Mouse (Mus musculus) kidney, postnatal 25 days (tissue): ENCODE measurements around the gene Tekt1.
"Not testable (repeated sequence)": the region's sequence is repeated elsewhere in the genome, so short reads cannot be mapped to it uniquely, and the experiment has no call there.

ENCODE experiments used
- DNase-seq, 2 experiments: peaks; one replicate each; pipeline ENCODE4 v3.0.0; 2021; ENCODE audit warnings: mixed read lengths in 2 of 2

Tekt1 gene

DNA sequence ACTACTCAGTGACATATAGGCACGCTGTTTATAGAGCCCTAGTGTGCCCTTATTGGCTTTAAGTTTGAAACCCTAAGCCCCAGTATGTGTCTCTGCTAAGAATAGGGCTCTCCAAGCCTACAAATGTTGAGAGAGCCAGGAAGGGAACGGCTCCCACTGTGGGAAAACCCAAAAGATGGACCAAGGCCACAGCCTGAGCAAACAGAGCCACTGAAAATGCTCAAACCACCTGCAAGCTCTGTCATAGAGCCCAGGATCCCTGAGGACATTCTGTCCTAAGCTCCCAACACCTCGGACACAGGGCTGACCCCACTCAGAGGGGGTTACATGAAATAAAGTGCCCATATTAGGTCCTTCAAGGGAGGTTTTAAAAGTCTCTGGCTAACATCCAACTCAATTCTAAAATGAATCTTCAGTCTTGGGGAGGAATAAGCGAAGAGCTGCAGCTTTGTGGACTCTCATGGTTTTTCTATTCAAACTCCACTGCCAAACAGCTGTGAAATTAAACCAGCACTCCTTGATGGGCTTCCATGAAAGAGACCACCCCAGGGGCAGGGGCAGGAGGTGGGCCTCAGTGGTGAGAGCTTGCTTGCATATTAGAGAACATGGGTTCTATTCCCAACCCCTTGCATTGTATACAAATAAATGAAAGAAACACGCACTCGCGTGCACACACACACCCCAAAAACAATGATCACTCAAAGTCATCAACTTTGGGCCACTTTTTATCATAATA is 27.3 kb upstream of the Tekt1 start:
- DNase-seq: no peak

DNA sequence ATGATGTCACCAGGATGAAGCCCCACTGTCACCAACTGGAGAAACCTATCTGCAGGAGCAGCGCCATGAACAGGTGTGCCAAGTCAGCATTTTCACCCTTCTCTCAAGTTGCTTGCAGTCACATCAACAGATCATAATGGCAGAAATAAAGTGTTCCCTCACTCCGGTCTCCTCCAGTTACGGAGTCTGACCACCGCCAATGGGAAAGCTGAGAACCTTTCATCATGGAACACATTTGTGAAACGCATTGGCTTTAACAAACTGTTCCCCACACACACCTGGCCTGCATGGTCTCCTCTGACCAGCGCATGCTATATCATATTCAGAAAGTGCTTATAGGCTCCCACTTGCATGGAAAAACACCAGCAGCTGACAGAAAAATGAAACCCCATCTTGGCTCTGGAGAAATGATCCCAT is 25.9 kb upstream of the Tekt1 start:
- DNase-seq: no peak

DNA sequence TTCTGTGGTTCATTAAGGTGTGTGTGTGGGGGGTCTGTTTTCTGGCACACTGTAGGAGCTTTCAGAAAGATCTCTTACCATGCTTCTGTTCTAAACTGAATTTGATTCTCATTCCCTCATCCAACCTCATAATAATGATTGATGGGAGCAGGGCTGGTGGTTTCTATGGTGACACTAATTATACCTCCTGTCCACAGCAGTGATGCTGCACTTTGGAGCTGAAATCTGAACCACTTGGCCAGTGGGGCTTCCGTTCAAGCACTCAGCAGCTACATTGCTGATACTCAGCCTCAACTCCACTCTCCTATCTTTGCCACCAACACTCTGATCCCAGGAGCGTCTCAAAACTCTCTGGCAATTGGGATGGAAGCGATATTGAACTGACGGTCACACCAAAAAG is 17.1 kb upstream of the Tekt1 start:
- no peak for DNase-seq

DNA sequence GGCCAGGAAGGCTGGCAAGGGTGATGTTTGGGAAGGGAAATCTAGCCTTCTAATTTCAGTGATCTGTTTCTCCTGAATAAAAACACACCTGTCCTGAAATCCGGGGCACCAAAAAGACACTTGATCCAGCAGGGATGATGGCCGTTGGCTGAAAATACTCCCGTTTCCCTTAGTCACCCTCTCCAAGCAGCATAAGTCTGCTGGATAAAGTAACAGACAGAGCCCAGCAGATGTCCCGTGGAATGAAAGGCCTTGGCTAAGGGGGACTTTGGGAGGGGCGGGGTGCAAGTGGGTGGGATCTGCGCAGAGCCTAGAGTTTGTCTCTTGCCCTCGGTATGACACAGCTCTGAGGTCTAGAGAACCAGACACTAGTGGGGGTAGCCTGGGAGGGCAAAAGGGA is 16.0 kb upstream of the Tekt1 start:
- DNase-seq: no peak

DNA sequence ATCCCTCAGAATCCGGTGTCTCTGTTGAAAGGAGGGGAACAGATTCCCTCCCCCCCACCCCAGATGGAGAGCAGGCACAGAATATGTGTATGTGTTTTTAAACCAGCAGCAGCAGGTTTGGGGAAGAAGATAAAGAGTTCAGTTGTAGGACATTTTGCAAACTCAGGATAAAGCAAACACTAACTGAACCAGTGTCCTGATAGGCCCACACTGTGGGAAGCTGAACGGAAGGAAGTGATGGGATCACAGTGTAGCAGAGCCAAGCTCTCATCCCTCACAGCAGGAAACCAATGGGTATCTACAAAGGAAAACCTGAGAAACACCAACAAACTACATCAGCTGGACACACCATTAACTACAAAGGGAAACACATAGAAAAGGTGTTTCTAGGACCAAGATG is 14.3 kb upstream of the Tekt1 start:
- no peak for DNase-seq

DNA sequence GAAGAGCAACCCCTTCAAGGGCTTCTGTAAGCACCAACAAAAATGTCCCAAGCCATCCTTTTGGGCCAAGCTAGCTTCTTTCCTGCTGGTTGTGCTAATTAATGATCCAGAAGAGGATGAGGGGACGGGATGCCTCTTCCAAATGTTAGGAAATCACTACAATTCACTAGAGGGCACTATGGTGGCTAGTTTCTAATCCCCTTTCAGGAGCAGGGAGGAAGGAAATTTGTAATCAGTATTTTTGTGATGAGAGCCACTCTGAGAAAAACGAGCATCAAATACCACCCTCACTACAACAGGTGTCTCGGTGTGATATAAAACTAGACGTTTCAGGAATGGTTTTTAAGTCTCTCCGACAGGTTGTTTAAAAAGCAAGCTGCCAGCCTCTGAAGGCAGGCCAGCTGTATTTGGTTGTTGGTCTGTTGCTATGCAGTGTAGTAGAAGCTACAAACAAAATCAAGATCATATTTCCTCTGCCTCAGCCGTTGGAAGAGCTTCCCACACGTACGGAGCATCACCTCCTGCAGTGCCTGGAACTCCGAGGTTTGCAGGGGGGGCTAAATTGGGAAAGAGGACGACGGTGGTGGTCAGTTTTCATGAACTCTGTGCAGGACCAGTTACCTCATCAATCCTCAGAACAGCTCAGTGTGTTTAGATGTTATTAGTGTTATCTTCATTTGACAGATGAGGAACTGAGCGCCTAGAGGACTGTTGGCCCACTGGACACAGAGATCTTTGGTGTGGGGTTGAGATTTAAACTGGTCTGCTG is 7.8 kb upstream of the Tekt1 start:
- no peak for DNase-seq

DNA sequence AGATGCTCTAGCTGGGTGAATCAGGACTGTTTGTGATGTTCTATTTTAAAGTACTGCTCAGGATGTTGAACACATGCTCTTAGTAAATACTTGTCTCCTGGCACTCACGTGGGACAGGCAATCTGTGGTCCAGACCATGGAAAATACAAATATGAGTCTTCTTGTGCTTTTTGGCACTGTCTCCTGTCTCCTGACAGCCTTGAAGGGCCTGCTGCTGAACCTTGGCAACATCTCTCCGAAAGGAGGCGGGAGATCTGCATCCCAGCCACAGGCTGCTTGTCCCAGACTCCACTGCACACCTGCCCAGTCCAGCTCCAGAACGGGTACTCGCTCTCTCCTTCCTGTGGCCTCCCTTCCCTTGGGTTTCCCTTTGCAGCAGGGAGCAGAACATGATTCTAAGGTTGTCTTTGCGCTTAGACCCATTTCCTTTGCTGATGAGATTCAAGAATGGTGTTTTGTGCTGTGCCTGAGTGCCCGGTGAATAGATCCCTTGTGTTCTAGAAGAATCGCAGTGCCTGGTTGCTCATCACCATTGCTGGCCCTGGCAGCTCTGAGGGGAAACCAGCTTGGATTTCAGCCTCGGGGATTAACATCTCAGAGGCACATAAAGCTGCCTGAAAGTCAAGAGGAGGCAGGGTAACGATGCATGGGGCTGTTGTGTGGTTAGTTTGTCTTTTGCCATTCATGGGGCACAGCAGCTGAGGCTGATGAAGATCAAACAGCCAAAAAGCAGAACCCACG is 5.9 kb upstream of the Tekt1 start:
- DNase-seq: no peak

DNA sequence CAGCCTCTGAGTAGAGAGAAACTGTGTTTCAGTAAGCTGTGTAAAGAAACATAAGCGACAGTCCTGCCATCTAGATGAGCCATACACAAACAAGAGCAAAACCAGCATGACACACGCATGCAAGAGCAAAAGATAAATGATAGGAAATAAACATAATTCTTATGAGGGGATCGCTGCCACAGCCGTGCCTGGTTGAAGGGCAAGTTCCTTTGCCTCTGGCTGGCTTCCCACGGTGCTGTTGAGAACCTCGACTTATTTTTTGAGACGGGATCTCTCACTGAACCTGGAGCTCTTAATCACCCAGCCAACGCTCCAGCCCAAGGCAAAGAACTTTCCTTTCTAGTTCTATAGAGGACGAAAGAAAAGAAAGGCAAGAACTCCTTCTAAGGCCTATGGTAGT is 3.9 kb upstream of the Tekt1 start:
- DNase-seq: no peak

DNA sequence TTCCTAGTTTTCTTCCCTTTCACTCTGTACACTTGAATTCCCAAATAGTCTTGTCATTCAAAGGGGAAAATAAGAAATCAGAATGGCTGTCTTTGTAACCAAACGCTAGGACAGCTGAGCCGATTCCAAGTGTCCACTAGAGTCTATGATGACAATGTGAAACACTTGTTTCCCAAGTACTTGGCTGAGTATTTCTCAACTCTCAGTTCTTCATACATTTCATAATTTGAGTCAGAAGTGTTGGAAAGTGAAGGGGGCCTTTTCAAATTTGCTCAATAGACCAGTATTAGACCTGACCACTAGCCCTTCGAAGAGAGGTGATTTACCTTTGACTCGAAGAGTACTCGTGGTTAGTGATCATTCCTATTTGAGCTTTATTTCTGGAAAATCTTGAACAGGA is 2.3 kb upstream of the Tekt1 start:
- DNase-seq: no peak

DNA sequence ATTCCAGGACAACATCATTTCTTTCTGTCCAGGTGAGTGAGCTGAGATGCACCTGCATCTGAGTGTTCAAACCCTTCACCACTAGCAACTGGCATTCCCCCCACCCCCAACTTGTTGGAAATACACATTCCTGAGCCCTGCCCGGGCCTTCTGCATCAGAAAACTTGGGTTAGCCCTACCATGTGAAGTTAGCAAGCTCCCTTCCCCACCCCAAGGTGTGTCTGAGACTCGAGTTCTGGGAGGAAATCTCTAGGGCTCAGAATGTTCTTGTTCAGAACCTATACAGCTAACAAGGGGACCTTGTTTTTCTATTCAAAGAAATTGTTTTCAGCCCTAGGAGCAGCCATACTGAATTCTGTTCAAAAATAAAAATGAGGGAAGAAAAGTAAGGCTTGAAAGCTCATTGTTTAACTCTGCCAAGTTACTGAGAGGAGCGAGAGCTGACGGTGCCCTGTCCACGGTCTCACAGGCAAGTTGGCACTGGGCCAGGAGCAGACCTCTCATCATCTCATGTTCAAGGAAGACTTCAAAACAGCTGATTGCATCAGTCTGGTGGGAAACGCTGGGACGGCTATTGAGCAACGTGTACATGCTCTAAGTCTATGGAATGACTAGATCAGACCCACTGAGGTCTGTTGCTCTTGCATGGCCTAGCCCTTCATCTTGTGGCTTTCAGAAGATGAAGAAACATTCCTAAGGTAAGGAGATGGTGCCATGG is 1.4 kb upstream of the Tekt1 start:
- no peak for DNase-seq

DNA sequence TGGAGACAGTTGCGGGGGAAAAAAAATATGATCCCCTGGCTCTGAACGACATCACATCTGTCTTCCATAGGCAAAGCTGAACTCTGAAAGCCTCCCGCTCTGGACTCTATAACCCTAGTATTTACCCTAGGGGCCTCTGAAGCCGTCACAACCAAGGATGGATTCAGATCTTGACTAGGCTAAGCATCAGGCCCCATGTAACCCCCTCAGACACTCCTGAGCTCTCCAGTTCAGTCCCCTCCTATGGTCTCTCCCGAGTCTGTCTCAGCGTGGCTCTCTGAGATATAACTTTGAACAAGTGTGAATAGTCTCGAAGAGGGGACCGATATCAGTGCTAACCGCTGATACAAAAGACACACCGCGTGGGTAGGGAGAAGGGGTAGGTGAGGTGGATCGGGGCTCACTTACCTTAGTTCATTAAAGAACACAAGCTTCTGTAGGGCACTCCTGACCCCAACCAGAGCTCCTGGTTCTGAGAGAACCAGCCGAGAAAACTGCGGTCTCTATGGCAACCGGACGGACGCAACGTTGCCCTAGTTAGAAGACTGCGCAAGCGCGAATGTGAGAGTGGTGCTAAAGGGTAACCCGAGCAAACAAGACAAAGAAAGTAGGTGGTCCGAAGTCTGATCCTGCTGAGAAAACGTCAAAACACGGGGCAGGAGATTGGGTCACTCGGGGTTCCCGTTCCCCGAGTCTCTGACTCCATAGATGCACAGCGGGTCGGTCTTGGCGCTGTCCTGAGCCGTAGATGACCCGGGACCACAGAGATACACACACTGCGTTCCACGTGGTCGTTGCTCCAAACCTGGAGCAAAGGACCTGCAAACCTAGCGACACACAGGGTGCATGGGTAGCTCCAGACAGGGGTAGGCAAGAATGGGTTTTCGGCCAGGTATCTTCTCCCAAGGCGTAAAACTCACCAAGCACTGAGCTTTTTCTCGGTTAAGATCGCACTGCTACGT is 576 bp downstream of the Tekt1 start:
- peak; percentile 81 to 86 for DNase-seq

DNA sequence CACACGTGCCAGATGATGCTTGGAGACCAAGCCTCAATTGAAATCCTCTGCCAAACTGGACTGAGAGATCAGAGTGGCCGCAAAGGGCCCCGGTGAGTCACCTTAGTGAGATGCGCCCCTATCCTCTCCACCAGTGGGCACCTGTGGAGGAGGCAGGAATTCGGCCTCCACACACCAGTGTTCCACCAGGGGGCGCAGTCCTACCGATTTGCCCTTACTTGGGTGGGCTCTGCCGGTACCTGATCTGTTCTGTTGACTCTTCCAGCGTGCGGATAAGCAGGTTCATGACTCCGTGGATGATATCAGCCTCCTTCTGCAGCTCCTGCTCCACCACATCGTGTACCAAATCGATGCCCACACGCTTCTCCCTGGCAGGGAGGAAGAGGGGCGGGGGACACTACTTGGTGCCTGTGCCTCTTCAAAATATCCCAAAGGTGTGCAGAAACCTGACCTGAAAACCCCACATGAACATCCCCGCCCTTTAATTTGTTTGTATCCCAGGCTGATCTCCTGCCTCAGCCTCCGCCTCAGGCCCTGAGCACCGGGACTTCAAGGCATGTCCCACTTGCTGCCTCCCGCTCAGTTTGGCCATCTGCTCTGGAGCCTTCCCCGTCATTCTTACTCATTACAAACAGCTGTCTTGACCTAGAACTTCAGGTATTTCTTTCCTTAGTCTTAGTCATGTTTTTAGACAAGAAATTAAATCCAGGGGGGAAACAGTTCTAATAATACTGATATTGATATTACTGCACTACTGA is 7.1 kb downstream of the Tekt1 start:
- DNase-seq: peak; percentile 68 to 86

DNA sequence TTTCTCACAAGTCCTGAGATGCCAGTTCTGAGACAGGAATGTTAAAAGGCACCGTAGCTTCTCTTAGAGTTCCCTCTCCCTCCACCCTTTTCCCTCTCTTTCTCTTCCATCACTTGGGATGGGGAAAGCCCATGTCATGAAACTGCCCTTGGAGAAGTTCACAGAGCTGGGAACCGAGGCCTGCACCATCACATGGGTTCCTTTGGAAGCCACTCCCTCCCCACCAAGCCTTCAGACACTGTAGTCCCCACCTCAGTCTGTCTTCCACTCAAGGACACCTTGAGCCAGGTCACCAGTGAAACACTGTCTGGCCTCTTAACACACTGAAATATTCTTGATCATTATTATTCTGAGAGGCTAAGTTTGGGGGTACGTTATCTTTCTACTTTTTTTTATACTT is 9.1 kb downstream of the Tekt1 start:
- DNase-seq: no peak

DNA sequence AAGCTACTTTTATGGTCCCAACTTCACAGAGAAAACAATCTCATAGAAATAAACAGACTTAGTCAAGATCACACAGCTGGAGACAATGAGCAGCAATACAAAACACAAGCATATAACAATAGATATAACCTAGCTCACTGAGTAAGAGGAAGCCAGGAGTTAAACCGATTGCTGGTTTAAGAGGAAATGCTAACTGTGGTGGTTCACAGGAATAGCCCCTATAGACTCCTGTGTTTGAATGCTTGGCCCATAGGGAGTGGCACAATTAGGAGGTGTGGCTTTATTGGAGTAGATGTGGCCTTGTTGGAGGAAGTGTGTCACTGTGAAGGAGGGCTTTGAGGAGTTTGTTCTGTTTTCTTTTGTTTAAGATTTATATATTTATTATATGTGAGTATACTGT is 10.0 kb downstream of the Tekt1 start:
- DNase-seq: no peak

DNA sequence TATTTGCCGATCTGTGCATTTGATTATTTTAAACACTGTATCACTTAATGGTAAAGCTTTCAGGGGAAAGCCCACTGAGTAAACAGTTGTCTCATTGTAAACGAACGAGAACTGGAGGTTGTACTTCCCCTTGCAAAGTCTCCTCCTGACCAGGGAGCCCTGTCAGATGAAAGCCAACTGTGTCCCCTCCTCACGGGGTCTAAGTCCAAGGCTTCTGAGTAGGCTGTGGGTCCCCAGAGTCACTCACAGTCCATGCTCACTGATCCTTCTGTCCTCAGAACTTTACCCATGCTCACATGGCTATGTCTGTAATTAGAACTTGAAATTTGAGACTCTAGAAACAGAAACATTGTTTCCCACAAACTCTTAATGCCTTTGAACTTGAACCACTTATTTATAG is 12.6 kb downstream of the Tekt1 start:
- peak in 1 of 2 experiments; percentile 69 for DNase-seq

DNA sequence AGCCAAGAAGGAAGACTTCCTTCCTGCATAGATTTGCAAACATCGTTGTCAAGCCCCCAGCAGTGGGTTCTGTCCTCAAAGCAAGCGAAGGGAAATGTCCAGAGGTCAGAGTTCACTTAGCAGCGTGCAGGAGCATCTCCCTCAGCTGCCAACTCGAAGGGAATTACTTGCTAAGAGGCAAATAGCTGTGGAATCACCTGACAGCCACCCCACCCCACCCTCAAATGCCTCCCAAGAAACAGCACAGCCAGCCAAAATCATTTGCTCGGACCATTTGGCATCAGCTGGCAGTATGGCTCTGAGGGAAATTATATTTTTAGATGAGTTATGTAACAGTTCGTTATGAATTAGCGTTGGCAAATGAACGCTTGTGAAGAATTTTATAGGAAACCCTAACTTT is 13.2 kb downstream of the Tekt1 start:
- DNase-seq: peak; percentile 47 to 73

DNA sequence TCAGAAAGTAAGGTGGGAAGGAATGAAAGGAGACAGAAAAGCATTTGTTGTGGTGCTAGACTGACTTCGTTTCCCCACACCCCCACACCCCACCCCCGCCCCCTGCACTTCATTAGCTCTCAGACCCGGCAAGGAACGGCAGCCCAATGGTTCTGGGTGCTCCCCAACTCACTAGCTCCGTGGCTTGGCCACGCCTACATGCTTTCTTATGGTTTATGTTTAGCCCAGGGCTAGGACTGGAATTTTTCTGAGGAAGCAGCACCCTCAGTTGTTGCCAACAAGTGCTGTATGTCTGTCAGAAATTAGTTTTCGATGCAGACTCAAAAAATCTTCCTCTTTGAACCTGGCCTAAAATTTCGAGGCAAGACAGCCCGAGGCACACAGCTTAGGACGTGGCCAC is 13.7 kb downstream of the Tekt1 start:
- peak; percentile 60 to 64 for DNase-seq

DNA sequence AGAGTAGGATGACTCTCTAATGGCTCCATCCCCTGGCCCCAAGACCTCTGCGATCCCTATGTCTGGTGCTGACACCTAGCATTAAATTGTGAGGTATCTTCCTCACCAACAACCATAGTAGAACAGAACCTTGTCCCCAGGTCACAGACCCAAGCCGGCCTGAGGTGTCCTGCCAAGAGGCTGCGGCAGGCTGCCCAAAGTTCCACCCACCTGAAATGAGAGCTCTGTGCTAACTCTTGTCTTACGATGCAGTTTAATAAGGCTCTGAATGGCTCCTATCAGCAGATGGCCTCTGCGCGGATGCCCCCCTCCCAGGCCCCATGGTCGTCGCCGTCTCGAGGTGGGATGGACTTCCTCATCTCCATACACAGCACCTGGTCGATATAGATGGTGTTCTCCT is 17.8 kb downstream of the Tekt1 start:
- DNase-seq: peak; percentile 20 to 56

DNA sequence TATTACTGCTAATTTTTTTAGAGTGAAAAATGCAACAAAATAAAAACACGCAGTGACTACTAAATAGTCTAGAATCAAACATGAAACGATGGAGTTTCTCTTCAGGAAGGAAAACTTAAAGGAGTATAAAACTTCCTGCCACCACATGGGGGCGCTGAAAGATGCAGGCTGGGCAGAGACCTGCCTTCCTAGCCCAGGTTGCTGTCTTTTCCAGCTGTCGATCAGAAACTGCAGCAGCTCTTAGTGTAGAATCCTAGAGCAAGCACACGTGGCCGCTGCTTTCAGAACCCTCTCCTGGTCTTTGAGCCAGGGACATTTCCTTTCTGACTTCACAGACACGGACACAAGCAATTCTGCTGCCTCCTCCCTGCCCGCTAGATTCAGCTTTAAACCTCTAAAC is 18.3 kb downstream of the Tekt1 start:
- DNase-seq: peak; percentile 73 to 79

DNA sequence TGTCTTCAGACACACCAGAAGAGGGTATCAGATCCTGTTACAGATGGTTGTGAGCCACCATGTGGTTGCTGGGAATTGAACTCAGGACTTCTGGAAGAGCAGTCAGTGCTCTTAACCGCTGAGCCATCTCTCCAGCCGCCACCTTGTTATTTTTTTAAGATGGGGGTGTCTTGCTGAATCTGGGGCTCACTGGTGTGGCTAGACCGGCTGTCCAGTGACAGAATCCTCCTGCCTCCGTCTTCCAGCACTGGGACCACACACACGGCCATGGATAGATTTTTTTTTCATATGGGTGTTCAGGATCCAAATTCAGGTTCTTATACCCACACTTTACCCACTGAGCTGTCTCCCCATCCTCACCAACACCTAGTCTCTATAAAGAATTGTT is 19.0 kb downstream of the Tekt1 start:
- DNase-seq: not testable (repeated sequence)
